Mouse (Mus musculus) liver, embryonic 13.5 days (tissue): ENCODE results near the gene Rp9. TPM values are rescaled to one million over a fixed set of nuclear protein-coding genes. Genes with fewer than 3 reads are reported as not detected.

ENCODE experiments used
- polyA plus RNA-seq: library from polyadenylated mRNA; unstranded; fragments of >200 nt; fragmentation: Nextera tagmentation; extraction: Ambion mirVana; gene quantifications from 2 replicates; pipeline ENCODE4 v1.2.1, GENCODE M21; 2015

Rp9 gene
- polyA plus RNA-seq, 1 experiment from 2014 or later, result 45.9 TPM

Other genes with a start within 250 kb of the Rp9 start
- gene Zfp809, start 244.0 kb downstream of the Rp9 start, polyA plus RNA-seq, result 6.6 and 8.7 TPM in 2 replicates
- gene Zfp599, start 209.8 kb downstream of the Rp9 start, polyA plus RNA-seq, result 1.9 and 2.0 TPM in 2 replicates
- gene Zfp810, start 162.1 kb downstream of the Rp9 start, polyA plus RNA-seq, result 2.6 and 3.1 TPM in 2 replicates
- gene Anln, start 80.6 kb downstream of the Rp9 start, polyA plus RNA-seq, result 23.1 and 31.6 TPM in 2 replicates
- 1.7 and 2.0 TPM in 2 replicates for gene 9530077C05Rik, start 58.2 kb downstream of the Rp9 start, polyA plus RNA-seq
- not detected in 2 replicates for gene Gm17545, start 15.5 kb downstream of the Rp9 start, polyA plus RNA-seq
- gene Bbs9, start 6.0 kb upstream of the Rp9 start, polyA plus RNA-seq, result 3.2 and 4.0 TPM in 2 replicates